Mouse (Mus musculus) heart, postnatal 25 days (tissue): ENCODE measurements around the gene Nanos3. TPM values are rescaled to one million over a fixed set of nuclear protein-coding genes. Genes with fewer than 3 reads are reported as not detected.

Experiments used
- DNase-seq: peaks from one replicate; pipeline ENCODE4 v3.0.0; 2022; ENCODE audit warnings: low spot score
- intact Hi-C: fragments of 180-260 bp; cut with DNase I; formaldehyde crosslinking; loops from one replicate; pipeline ENCODE4 v1.15.1; 2025
- total RNA-seq, 2 experiments: library from RNA; stranded (reverse); gene quantifications; 2 replicates each; pipeline ENCODE4 v1.2.3; 2021

Gene Nanos3
- total RNA-seq, 2 experiments from 2014 or later = 0.73 to 1.4 TPM

DNA sequence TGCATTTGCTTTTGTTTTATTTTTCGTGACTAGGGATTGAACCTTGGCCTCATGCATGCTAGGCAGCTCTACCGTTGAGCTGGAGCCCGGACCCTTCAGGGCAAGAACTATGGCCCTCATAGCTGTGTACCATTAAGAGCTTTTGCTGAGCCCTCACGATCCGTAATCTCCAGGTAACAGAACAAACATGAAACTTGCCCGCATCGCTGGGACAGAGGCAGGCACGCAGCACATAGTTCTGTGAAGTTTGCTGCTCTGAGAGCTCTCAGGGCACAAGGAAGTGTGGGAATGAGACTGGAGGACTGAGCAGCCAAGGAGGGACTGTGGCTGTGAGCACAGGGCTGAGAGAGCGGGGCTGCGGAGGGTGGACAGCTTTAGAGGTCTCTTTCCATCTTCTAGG is 3.7 kb upstream of the Nanos3 start:
- no peak for DNase-seq
- intact Hi-C loops = loop anchor here (5.0 to 10.0 kb wide), 2 partner anchors 46 to 169 kb away; partner anchors contain the start of gene Zswim4

DNA sequence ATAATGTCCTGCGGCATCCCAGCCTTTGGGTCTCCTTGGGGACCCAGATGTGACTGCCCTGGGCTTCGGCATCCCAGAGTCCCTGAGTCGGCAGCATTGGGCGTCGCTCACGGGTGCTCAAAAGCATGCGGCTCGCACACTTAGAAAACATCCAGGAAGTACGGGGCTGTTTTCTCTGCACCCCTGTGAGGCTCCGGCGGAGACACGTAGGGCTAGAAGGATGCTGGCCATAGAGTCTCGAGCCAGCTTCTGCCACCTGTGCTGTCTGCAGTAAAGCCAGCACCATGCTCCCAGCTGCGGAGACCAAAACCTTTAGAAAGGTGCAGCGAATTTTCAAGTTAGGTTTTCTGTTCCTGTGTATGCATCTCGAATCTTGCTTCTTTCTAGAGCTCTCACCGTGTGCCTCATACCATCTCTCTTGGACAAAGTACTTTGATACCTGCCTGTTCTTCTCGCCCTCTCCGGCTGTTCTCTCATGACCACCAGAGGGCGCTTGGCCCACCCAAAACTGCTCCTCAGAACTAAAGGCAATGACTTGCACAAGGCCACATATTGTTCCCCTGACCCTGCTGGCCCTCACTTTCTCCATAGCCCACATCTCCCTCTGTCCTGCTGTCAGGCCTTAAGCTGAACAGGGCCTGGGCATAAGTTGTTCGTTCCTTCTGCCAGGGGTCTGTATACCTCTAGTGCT is 2.2 kb upstream of the Nanos3 start:
- DNase-seq = no peak
- intact Hi-C loops = loop anchor here (1.0 to 10.0 kb wide), 5 partner anchors 22 to 170 kb away; partner anchors contain the start of genes Mri1 and Zswim4

DNA sequence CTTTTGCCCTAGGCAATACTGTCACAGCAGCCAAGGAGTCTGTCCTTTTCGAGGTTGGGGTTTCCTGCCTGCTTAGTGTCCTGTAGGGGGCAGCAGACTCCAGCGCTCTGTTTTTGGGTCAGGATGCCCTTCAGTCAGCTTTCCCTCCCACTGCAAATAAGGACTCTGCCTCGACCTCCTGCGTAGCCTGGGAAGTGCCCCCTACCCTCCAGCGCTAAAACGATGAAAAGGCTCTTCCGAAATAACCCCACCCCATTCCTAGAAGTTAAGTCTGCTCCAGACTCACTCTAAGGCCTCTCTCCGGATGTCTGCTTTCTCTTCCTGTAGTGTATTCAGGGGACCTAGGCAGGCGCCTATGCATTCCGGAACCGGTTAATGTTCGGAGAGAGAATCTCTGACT is 1.5 kb upstream of the Nanos3 start:
- intact Hi-C loops = loop anchor here (2.0 to 10.0 kb wide), 4 partner anchors 48 to 171 kb away; partner anchors contain the start of genes Mri1 and Zswim4

DNA sequence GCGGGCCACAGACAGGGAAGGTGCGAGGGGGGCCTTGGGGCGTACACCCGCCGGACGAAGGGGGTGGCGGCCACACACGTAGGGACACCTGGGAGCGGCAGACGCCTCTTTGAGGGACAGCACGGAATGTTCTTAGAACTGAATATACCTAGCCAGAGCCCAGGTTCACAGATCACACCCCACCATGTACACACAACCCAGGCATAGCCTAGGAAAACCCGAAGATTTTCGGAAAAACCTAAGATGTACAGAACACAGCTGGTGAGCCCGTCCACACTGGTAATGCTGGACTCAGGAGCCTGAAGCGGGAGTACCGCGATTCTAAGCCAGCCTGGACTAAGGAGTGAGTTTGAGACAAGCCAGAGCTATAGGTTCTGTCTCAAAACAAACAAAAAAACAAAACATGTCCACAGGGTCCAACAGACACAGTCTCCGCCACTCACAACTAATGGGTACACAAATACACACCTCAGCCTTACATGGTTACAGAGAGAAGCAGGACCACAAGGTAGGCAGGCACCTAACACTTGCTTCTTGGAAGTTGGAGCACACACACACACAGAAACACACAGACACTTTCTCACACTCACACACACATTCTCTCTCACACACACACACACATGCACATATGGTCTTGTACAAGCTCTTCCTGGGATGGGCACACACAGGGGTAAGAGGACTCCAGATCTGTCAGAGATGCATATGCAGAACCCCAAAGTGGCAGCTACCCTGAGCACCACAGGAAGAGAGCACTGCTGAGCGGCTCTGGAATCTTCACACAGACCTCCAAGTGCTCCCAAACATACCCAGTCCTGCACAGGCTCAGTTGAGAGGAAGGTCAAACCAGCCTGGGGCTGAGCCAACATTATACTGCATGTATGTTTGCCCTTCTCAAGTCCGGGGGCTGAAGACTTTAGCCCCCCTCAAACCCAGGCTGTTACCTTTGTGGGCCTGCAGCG is 653 bp downstream of the Nanos3 start:
- intact Hi-C loops = loop anchor here (5.0 to 10.0 kb wide), 3 partner anchors 50 to 173 kb away; partner anchors contain the start of genes Il27ra, Rln3 and Zswim4
- no peak for DNase-seq

More for the DNA sequence above, 1.5 kb upstream of the Nanos3 start:
- peak; percentile 69 for DNase-seq

DNA sequence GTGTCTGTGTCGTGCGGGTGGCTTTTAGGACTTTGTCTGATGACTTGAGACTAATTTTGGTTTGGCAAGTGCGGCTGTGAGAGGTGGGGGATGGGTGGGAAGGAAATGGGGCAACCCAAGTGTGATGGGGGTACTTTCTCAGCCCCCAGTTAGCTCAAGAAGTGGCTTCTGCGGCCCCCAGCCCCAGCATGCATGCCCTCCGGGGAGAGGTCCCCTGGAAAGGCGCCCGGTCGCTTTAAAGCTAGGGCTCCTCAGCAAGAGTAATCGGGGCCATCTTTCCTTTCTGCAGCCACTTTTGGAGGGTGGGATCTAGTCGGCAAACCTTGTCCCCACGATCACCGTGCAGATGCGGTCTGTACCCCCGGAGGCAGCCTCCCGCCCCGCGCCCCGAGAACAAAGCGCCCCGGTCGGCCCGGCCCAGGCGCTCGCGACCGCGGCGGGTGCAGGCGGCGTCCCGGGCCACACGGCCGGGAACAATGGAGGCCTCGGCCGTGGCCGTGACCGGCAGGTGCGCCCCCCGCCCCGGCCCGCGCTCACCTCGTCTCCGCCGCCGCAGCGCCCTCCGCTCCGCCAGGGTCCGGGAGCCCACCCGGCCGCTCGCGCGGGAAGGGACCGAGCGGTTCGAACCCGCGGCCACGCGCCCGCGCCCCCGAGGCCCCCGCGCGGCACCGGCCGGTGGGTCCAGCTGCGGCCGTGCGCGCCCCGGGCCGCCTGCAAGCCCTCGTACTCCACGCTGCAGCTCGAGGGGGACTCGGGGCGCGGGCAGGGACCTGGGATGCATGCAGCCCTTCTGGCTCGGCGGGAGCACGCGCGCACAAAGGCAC is 1.5 kb downstream of the Nanos3 start:
- intact Hi-C loops = loop anchor here (5.0 to 10.0 kb wide), 2 partner anchors 51 to 141 kb away; partner anchors contain the start of genes Il27ra, Rln3 and Zswim4
- DNase-seq = no peak

DNA sequence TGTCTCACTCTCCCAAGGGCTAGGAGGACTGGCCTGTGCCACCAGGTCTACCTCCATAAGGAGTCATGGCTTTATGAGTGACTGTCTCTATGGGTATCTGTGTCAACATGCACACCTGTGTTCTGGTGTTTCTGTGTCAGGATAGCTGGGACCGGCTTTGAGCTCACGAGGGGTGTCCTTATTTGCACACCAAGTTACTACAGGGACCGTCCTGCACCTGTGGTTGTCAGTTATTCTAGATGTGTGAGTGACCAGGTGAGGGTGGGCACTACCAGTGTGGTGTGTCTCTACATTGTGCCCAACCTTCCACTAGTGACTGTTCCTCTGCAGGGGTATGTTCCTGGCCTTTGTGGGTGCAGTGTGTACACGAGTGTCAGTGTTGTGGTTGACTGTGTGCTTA is 2.2 kb downstream of the Nanos3 start:
- intact Hi-C loops = loop anchor here (5.0 to 10.0 kb wide), 2 partner anchors 52 to 141 kb away; partner anchors contain the start of genes Il27ra, Rln3 and Zswim4

DNA sequence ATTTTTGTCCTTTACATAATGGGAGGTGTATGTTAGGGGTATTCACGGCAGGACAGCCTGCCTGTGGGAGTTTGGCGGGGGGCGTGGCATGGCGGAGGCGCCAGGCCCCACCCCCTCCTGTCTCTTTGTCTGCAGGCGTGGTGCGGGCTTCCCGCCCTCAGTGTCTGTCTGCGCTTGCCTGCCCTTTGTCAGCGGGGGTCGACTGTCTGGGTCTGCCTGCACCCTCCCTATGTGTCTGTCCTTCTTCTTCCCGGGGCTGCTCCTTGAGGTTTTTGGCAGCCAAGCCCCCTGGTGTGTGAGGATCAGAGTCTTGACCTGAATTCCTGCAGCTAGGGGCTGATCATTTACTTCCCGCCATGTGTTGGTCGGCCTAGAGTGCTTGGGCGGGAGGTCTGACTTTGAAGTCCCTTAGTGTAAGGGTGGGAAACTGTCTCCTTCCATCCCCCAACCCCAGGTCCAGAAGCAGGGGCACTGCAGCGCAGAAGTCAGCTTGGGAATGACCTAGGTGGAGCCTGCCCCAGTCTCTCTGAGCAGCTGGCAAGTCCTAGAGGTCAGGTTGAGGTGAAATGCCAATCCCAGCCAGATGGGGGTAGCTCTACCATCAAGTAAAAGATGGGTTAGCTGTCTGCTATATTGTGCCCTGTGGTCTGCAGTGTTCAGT is 4.4 kb downstream of the Nanos3 start:
- intact Hi-C loops = loop anchor here (5.0 to 10.0 kb wide), 2 partner anchors 54 to 138 kb away; partner anchors contain the start of genes Il27ra, Rln3 and Zswim4

More for the DNA sequence above, 2.2 kb downstream of the Nanos3 start:
- DNase-seq = no peak

DNA sequence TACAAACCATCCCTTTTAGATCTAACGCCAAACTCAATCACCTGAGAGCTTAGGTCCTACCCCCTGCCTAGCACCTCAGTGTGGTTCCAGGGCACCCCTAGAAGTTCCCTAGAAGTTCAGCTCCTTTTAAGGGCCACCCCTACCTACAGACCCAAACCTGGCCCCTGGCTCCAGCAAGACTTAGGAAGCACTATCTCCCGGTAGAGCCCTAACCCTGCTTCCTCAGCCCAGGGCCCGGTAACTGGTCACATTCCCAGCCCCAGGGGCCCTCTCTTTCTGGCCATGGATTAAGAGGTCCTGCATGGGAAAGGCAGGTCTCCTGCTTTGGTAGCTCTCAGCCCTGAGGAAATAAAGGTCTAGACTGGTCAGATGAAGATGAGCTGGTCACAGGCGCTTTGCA is 5.1 kb downstream of the Nanos3 start:
- intact Hi-C loops = loop anchor here (5.0 to 10.0 kb wide), 2 partner anchors 55 to 138 kb away; partner anchors contain the start of genes Il27ra, Rln3 and Zswim4
- DNase-seq = no peak

More for the DNA sequence above, 4.4 kb downstream of the Nanos3 start:
- no peak for DNase-seq

DNA sequence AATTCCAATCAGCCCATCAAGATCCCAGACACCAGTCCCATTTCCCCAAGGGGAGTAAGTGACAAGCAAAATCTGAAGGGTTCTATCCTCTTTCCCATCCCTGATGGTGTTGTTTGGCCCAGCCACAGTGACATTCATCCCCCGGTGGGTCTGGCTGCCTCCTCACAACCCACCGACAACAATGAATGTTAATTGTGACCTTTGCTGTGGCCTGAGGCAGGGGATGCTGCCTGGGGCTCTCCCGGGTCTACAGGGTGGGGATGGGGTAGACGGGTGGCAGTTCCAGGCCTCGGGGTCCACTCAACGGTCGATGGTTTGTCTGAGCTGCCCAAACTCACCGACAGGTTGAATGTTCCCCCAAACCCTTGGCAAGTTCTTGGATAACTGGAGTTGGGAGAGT is 6.4 kb downstream of the Nanos3 start:
- intact Hi-C loops = no loop called here
- no peak for DNase-seq

DNA sequence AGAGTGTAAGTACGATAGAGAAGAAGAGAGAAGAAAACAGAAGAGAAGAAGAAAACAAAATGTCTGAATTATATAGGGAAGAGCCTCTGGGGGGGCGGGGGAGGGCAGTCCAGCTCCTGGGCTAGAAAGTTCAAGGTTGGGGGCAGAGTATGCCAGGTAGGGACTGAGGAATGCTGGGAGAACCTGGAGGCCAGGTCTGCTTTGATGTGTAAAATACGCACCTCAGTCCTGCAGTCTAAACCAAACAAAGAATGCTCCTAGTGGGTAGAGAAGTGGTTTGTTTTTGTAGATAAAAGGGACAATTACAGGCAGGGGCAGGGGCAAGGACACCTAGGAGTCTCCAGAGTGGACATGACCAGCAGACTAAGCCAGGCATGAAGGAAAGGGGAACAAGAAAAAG is 7.6 kb downstream of the Nanos3 start:
- no peak for DNase-seq
- intact Hi-C loops = no loop called here

DNA sequence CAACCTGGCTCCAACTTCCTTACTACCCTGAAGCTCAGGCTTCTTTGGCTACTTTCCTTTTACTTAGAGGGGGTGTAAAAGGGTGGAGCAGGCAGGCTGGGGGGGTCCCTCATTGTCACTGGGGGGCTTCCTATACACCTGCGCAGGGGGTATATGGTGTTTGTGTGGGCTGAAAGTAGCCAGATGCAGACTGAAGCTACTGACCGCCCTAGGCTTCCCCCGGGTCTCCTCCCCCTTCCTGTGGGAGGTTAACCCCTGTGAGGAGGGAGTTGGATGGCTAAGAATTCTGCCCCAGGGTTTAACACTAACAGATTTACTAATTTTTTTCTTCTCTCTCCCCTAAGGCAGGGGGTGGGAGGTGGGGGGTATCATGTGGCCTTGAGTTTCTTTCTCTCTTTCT is 8.5 kb downstream of the Nanos3 start:
- DNase-seq = no peak
- intact Hi-C loops = no loop called here

DNA sequence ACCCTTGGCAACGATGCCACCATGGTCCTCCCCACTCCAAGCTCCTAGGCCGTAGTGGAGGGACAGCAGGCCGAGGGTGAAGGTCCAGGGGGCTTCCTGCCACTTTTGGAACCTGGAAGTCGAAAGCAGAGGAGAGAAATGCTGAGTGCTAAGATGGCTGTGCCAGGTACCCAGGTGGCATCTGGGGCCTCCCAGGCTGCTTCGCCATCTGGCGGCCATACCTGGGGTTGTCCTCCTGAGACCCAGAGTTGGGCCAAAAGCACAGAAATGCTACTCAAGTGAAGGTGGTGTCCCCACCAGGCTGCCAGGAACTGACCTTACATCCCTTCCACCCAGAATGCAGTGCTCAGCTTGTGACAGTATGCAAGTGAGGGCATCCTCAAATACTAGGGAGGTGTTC is 11.2 kb downstream of the Nanos3 start:
- no peak for DNase-seq
- intact Hi-C loops = no loop called here

DNA sequence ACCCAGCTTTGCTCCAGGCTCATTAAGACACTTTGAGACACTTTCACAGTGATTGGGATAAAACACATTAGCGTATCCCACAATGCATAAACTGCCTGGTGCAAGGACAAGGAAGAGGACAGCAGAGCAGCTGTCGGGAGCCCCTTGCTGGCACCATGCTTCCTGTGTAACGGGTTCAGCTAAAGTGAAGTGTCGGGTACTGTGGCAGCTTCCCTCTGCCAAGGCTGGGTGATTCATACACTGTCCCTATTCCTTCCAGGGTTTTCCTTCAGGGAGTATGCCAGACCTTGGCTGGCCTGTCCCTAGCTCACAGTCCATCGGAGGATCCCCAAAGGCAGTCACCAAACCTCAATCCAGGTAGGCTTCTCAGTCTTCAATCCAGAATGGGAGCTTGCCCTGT is 14.9 kb downstream of the Nanos3 start:
- intact Hi-C loops = no loop called here
- no peak for DNase-seq

DNA sequence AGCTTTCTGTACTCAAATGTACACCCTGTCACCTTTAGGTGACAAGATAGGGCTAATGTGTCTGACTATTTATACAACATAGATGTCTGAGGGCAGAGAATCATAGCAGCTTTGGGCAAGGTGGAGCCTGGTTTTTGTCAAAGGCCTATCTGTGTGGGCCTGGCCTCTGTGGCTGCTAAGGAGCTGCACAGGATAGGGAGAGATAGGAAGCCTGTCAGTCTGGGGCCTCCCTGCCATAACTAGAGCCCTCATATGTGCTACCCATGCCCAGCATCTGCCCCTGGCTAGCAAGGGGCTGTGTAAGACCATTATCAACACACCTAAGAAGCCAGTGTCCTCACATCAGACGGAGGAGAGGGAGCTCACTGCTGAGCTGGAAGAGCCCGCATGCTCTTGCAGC is 17.3 kb downstream of the Nanos3 start:
- intact Hi-C loops = no loop called here
- DNase-seq = no peak

DNA sequence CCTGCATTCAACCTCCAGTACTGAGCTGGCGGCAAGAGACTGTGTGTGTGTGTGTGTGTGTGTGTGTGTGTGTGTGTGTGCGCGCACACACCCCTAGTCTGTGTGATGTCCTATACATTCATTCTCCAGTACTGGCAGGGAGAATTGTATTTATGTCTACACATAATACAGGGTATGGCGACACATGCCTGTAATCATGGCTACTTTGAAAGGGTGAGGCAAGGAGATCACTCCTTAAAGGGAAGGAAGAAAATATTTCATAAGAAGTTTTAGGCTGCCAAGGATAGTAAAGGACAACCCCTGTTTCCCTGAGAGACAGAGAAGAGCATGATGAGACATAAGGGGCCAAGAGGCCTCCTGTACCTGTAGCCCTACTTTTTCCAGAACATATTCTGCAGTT is 27.4 kb downstream of the Nanos3 start:
- intact Hi-C loops = no loop called here
- DNase-seq = no peak

DNA sequence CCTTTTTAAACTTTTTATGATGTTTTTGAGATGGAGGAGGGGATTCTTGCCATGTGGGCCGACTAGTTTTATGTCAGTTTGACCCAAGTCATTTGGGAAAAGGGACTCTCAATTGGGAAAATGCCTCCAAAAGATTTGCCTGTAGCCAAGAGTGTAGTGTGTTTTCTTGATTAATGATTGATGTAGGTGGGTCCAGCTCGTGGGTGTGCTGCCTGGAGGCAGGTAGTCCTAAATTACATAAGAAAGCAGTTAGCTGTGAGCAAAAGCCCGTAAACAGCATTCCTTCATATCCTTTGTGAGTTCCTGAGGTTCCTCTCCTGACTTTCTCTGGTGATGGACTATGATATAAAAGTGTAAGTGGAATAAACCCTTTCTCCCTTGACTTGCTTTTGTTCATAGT is 35.8 kb downstream of the Nanos3 start:
- no peak for DNase-seq
- intact Hi-C loops = loop anchor here (5.0 kb wide), 1 partner anchor 82 kb away; the partner anchor contains the start of genes Gm10643 and Rfx1

DNA sequence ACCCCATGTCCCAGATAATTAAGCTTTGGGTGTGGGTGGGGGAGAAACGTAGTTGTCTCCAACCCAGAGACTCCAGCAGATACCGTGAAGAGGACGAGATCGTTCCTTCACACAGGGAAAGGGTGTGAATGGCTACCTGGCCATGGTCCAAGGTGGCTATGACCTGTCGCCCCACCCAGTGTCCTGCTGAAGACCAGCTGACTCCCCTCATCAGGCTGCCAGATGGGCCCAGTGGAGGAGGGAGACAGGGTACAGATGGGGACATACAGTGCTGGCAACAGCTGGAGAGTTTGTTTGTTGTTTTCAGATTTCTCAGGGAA is 36.5 kb downstream of the Nanos3 start:
- intact Hi-C loops = loop anchor here (5.0 kb wide), 1 partner anchor 81 kb away; the partner anchor contains the start of genes Gm10643 and Rfx1
- no peak for DNase-seq

DNA sequence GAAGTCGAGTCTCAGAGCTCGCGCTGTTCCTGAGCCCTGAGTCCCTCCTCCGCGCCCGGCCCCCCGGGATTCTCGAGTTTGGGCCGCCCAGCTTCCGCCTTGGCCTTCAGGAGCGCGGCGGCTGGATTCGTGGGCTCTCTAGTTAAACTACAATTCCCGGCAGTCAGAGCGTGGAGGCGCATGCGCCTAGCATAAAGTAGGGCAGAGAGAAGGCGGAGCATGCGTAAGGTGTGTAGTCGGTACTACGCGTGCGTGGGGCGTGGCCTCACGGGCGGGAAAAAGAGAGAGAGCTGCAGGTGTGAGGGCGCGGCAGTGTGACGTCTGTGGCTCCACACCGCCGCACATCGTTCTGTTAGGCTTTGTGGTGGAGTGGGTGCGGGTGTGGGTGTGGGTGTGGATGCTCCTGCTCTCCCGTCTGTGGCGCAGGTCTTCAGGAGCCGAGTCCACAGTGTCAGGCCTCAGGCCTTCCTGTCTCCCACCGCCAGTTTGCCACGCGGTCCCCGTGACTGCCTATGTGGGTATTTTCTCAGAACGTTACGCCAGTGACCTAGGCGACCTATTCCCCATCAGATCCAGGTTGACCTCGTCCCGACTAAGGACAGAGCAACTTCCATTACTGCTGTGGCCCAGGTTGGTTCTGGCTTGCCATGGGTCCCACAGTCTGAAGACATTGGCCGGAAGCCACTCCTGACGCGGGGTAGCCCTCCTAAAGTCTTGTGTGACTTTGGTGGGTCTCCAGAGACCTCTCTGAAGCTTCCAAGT is 37.1 kb downstream of the Nanos3 start, which contains the start of the genes Cc2d1a and 4930432K21Rik:
Gene Cc2d1a, minus strand, starts transcription at position 168 of the 762 bp plus-strand sequence.
Gene 4930432K21Rik, plus strand, starts transcription at position 257 of the 762 bp plus-strand sequence.
- intact Hi-C loops = loop anchor here (2.0 to 5.0 kb wide), 2 partner anchors 43 to 81 kb away; partner anchors contain the start of genes Dcaf15, Gm10643 and Rfx1
- peak; percentile 88 for DNase-seq
